Mouse (Mus musculus): ENCODE measurements around the gene Fsd1. TPM values are rescaled to one million over a fixed set of nuclear protein-coding genes. Genes with fewer than 3 reads are reported as not detected.

Fsd1 gene
- 130 and 155 TPM in 2 replicates for polyA plus RNA-seq (2012; rRNA removed)

DNA sequence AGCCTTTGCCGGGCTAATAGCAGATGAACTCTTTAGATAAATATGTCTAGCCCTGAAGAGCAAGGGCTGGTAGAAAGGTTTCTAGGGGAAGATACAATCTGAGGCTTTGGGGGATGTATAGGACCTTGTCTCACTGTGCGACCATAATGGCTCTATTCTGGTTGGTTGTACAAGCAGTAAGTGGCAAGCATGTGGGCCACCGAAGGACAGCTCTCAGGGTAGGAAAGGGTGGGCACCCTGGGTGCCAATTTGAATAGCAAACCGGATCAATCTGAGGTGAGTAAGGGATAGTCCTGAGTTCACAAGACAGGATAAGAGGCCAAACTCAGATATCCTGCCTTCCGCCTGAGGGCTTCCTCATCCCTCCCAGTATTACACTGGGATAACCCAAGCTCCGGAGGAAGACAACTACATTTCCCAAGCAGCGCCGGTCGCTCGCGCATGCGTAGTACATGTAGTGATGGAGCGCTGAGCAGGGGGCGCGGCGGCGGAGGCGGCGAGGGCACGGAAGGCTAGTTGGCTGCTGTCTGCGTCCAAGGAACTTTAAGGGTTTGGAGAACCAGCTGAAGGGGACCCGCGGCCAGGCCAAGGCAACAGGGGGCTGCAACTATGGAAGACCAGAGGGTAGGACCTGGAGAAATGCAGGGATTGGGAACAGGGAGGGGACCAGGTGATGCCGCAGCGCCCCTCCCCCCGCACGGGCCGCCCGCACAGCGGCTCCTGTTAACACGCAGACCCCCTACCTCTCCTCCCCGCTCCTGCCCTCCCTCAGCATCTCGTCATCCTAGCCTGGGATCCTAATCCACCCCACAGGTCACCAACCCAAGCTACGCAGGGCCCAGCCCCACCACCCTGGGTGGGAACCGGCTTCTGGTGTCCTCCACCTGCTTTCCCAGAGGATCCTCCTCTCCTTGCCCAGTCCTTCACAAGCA, at the start of gene Fsd1:
TSS of gene Fsd1 (plus strand) at position 480 of the 932 bp plus-strand sequence.
- peak; percentile 93 for DNase-seq (ENCODE audit: low read depth)
- TF ChIP-seq POLR2A (IDR thresholded peaks at IDR 0.05; ENCODE audit: borderline replicate concordance, extremely low read depth, insufficient read depth, insufficient read length, poor library complexity, severe bottlenecking) (peak; percentile 52; the same call in 1 of the 2 replicates), CTCF (IDR thresholded peaks at IDR 0.05; ENCODE audit: borderline replicate concordance, extremely low read depth, insufficient read depth, insufficient read length) (no peak)

DNA sequence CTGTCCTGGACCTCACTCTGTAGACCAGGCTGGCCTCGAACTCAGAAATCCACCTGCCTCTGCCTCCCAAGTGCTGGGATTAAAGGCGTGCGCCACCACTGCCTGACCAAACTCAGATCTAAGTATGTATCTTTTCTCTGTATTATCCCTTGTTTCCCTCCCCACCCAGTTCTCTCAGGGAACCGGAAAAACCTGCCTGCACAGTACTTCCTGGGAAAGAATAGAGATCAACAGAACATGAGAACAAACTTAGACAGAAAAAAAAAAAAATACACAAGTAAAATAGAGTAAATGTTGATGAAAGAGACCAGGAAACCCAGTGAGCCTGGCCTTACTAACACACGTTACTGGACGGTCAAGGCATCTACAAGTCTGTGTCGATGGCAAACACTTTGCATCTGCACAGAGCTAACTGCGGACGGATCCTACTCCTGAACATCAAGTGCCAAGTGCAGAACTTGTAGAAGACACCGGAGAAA, 41.9 kb upstream of the Fsd1 start:
- DNase-seq (ENCODE audit: low read depth): peak; percentile 11

DNA sequence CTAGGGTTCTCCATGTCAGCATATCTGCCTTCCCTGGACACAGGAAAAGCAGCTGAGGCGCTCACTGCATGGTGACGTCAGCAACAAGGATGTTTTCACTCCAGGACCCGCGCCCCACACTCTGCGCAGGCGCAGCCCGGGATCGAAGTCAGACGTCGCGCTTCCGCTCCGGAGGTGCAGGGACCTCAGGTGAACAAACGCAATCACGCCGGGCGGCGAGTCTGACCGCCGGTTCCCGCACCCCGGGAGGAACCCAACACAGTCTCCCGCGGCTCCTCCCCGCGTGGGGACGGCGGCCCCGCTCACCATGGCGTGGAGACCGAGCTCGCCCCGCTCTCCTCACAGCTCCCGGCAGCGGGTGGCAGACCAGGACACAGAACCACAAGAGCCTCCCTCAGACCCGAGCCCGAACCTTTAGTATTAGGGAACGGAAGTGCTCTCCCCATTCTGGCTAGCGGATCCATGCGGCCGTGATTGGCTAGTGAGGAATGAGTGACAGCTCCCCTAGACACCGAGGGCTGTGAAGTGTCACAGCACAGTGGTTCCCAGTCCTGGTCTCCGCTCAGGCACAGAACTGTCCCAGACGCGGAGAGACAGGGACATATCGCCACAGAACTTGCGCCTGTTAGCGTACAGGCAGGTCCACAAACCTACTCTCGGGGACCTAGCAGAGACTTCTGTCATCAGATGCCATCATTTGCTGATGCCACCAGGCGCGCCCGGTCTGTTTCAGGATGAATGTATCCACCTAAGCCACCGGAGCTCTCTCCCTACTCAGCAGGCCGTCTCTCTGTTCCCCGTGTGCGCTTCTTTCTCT, 41.2 kb upstream of the Fsd1 start:
- peak; percentile 88 for DNase-seq (ENCODE audit: low read depth)
- TF ChIP-seq POLR2A (IDR thresholded peaks at IDR 0.05; ENCODE audit: borderline replicate concordance, extremely low read depth, insufficient read depth, insufficient read length, poor library complexity, severe bottlenecking): peak; percentile 17; the same call in 1 of the 2 replicates

DNA sequence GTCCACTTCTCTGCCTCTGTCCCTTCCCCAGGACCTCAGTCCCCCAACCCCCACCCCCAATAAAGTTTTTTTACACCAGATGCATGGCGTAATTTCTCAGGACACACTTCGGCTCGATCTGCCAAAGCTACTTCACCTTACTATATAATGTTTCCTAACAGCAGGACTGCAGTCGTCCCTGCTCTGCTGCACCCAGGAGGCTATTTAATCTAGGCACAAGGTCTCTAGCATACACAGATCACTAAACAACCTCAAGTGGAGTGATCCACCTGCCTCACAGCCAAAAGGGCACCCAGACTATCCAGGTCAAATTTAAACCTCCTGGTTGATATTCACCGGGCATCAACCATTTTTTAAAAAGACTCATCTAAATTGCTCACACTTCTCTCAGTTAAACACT, 40.6 kb upstream of the Fsd1 start:
- TF ChIP-seq CTCF (IDR thresholded peaks at IDR 0.05; ENCODE audit: borderline replicate concordance, extremely low read depth, insufficient read depth, insufficient read length) (no peak), POLR2A (IDR thresholded peaks at IDR 0.05; ENCODE audit: borderline replicate concordance, extremely low read depth, insufficient read depth, insufficient read length, poor library complexity, severe bottlenecking) (no peak)

DNA sequence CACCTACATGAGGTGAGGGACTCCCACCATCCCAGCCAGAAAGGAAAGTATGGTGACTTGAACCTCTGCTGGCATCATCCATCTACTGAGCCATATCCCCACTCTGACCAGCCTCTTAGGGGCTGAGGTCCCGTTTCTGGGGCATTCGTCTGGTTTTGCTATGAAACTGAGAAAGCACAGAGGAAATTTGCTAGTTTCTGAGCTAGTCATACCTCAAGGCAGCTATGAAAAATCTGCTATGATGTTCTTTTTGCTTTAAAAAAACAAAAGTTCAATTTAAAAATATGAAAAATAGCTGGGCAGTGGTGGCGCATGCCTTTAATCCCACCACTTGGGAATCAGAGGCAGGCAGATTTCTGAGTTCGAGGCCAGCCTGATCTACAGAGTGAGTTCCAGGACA, 37.7 kb upstream of the Fsd1 start:
- TF ChIP-seq CTCF (IDR thresholded peaks at IDR 0.05; ENCODE audit: borderline replicate concordance, extremely low read depth, insufficient read depth, insufficient read length) (no peak), POLR2A (IDR thresholded peaks at IDR 0.05; ENCODE audit: borderline replicate concordance, extremely low read depth, insufficient read depth, insufficient read length, poor library complexity, severe bottlenecking) (no peak)
- no peak for DNase-seq (ENCODE audit: low read depth)

More for the DNA sequence above, 40.6 kb upstream of the Fsd1 start:
- no peak for DNase-seq (ENCODE audit: low read depth)

DNA sequence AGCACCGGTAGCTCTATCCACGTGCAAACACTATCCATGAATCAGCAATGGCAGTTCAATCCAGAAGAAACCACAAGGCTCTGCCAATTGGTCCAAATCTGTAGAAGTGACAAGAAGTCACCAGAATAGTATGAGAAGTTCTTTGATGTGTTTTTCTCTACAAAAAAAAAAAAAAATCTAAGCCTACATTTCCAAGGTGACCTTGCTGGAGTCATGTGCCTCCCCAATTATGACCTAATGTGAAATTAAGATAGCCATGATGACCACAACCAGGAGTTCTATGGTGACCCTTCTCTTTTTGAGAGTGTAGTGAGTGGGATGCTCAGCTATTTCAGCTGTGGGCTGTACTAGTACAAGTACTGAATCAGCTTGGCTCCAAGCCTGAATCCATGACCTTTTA, 36.9 kb upstream of the Fsd1 start, which contains the start of gene Zfp119b:
TSS of gene Zfp119b (minus strand) at position 101 of the 400 bp plus-strand sequence.
- TF ChIP-seq CTCF (IDR thresholded peaks at IDR 0.05; ENCODE audit: borderline replicate concordance, extremely low read depth, insufficient read depth, insufficient read length) (no peak), POLR2A (IDR thresholded peaks at IDR 0.05; ENCODE audit: borderline replicate concordance, extremely low read depth, insufficient read depth, insufficient read length, poor library complexity, severe bottlenecking) (no peak)
- DNase-seq (ENCODE audit: low read depth): no peak

DNA sequence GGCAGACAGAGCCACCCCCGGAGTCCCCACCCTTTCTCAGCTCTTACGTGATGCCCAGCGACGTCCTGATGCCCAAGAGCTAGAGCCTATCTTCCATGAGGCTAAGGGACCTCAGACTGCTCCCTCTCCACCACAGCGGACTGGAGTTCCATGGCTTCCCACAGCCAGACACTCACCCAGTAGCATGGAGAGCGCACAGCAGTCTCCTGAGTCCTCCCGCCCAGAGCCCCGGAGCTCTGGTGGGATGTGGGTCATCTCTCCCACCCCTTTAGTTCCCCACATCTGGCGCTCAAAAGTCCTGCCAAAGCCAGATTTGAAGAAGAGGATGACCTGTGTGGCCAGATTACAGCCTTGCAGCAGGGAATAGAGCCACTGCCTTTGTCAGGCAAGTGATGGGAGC, 35.7 kb upstream of the Fsd1 start:
- no peak for TF ChIP-seq CTCF (IDR thresholded peaks at IDR 0.05; ENCODE audit: borderline replicate concordance, extremely low read depth, insufficient read depth, insufficient read length)
- no peak for TF ChIP-seq POLR2A (IDR thresholded peaks at IDR 0.05; ENCODE audit: borderline replicate concordance, extremely low read depth, insufficient read depth, insufficient read length, poor library complexity, severe bottlenecking)
- DNase-seq (ENCODE audit: low read depth): no peak

DNA sequence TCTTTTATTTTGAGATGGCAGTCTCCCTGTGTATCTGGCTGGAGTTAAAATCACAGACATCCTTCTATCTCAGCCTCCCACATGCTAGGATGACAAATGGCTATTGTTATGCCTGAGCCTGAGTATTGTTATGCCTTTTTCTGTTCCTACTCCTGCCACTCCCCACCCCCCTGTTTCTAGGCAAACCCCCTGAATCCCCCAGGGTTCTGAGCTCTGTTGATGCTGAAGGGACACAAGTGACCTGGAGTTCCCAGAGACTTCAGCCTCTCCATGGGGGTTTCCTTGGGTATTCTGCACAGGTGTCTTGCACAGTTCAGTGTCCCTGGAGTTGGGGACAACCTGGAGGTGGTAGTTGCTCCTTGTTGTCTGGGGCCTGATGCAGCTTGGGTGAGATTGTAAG, 34.3 kb upstream of the Fsd1 start:
- TF ChIP-seq CTCF (IDR thresholded peaks at IDR 0.05; ENCODE audit: borderline replicate concordance, extremely low read depth, insufficient read depth, insufficient read length) (no peak), POLR2A (IDR thresholded peaks at IDR 0.05; ENCODE audit: borderline replicate concordance, extremely low read depth, insufficient read depth, insufficient read length, poor library complexity, severe bottlenecking) (no peak)
- DNase-seq (ENCODE audit: low read depth): no peak

DNA sequence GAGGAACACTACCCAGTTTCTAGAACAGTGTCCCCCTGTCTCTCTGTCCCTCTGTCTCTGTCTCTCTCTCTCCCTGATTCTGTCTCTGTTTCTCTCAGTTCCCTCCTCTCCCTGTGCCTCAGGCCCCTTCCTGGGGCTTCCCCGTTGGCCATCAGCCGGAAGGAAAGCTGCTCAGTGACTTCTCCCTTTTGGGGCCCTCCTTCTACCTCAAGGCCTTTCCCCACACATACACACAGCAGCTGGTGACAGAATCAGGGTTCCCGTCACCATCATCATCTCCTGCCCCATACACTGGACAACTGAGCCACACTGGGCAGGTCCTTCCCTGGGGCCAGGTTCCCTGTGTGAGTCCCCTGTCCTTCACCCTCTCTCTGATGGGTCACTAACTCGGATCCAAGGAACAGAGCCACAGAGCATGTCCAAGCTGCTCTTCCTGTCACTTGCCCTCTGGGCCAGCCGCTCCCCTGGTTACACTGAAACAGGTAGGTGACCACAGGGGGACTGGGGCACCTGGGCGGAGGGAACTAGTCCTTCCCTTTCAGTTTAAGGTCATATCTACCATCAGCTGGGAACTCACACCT, 33.8 kb upstream of the Fsd1 start, which contains the start of gene Ebi3:
TSS of gene Ebi3 (plus strand) at position 194 of the 581 bp plus-strand sequence.
- no peak for TF ChIP-seq POLR2A (IDR thresholded peaks at IDR 0.05; ENCODE audit: borderline replicate concordance, extremely low read depth, insufficient read depth, insufficient read length, poor library complexity, severe bottlenecking)
- TF ChIP-seq CTCF (IDR thresholded peaks at IDR 0.05; ENCODE audit: borderline replicate concordance, extremely low read depth, insufficient read depth, insufficient read length): no peak
- DNase-seq (ENCODE audit: low read depth): no peak

DNA sequence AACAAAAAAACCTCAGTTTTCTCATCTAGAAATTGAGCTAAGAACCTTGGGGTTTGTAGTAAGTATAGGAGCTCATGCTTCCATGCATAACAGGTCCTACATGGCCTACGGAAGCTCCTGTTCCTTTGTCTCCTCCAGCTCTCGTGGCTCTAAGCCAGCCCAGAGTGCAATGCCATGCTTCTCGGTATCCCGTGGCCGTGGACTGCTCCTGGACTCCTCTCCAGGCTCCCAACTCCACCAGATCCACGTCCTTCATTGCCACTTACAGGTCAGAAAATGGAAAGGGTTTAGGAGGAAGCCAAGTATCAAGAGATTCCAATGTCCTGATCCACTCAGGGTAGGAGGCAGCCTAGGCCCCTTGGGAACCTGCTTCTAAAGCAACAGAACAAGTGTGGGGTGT, 32.6 kb upstream of the Fsd1 start:
- no peak for DNase-seq (ENCODE audit: low read depth)
- TF ChIP-seq CTCF (IDR thresholded peaks at IDR 0.05; ENCODE audit: borderline replicate concordance, extremely low read depth, insufficient read depth, insufficient read length): no peak
- TF ChIP-seq POLR2A (IDR thresholded peaks at IDR 0.05; ENCODE audit: borderline replicate concordance, extremely low read depth, insufficient read depth, insufficient read length, poor library complexity, severe bottlenecking): no peak

DNA sequence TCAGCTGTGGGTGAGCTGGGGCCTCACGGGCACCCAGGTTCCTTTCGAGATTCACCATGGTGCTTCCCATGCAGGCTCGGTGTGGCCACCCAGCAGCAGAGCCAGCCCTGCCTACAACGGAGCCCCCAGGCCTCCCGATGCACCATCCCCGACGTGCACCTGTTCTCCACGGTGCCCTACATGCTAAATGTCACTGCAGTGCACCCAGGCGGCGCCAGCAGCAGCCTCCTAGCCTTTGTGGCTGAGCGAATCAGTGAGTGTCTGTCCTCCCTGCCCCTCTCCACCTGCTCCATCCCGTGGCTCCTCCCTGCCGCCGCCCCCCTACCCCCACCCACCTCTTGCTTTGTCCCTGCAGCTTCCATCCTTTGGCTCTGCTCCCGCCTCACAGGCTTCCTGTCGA, 32.1 kb upstream of the Fsd1 start:
- TF ChIP-seq POLR2A (IDR thresholded peaks at IDR 0.05; ENCODE audit: borderline replicate concordance, extremely low read depth, insufficient read depth, insufficient read length, poor library complexity, severe bottlenecking) (no peak), CTCF (IDR thresholded peaks at IDR 0.05; ENCODE audit: borderline replicate concordance, extremely low read depth, insufficient read depth, insufficient read length) (no peak)
- DNase-seq (ENCODE audit: low read depth): no peak

All from brain, embryonic 14.5 days (tissue).